Mouse (Mus musculus) gonadal fat pad, adult 2 months (tissue): ENCODE results near the gene Mns1. TPM values are rescaled to one million over a fixed set of nuclear protein-coding genes. Genes with fewer than 3 reads are reported as not detected.
"Not testable (repeated sequence)": the region's sequence is repeated elsewhere in the genome, so short reads cannot be mapped to it uniquely, and the experiment has no call there.

Experiments used
- DNase-seq: peaks from one replicate; pipeline ENCODE4 v3.0.0-alpha.2; 2012; ENCODE audit warnings: low read depth
- polyA plus RNA-seq: library from polyadenylated mRNA; depleted of rRNA; stranded (reverse); fragments of >200 nt; gene quantifications from 2 replicates; pipeline ENCODE4 v1.2.3, GENCODE M21; 2012; rRNA removed

The Mns1 gene
- 0.27 and 1.1 TPM in 2 replicates for polyA plus RNA-seq

DNA sequence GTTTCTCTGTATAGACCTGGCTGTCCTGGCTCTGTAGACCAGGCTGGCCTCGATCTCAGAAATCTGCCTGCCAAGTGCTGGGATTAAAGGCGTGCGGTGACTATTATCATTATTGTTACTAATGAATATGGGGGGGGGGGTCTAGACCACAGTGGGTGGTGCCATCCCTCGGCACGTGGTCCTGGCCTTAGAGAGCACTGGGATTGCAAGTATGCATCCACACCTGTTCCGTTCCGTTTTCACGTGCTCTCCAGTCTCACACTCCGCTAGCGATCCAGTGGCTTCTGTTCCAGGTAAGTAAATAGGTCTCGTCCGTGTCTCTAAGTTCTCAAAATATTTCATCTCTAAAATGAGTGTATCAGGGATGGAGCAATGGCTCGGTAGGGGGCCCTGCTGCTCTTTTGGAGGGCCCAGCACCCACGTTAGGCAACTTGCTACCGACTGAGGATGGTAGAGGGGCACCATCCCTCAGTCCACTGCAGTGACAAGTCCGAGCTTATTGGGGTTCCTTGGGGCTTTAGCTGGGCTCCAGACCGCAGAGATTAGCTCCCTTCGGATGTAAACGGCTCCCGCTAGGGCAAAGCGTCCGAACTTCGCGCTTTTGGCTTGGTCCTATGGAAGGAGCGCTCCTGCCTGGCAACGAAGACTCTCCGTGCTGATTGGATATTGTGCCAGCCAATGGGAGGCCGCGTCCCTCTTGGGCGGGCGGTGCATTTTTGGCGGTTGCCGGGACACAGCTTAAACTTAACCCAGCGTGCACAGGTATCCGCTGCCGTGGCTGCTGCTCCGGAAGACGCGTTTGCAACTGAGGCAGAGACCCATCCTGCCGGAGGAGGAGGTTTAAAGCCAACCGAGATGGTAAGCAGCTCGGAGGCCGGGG, at the start of gene Mns1:
Gene Mns1 (plus strand): TSS at position 190 of the 880 bp plus-strand sequence.
- DNase-seq: peak; percentile 51

DNA sequence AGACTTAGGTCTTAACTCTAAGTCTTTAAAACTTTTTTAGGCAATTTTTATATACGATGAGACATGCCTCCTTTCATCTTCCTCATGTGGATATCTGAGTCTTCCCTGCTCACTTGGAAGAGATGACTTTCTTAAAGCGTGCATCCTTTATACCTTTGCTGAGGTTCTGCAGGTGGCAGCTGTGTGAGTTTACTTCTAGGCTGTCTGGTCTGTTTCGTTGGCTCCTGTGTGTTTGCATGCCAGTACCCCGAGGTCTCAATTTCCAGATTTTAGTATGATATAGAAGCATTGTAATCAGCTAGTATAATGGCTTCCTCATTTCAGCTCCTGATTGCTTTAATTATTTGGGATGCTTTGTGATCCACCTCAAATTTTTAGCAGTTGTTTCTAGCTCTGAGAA, 48.9 kb upstream of the Mns1 start:
- DNase-seq: no peak

- no peak for DNase-seq
Observed at GRCm38 (mm10) chr9:72389431-72390002, 48.3 kb upstream of the Mns1 start.

GRCm38 (mm10) chr9:72390321-72391077, 47.3 kb upstream of the Mns1 start:
- no peak for DNase-seq

- DNase-seq: no peak
Observed at GRCm38 (mm10) chr9:72392686-72393085, 45.1 kb upstream of the Mns1 start.

GRCm38 (mm10) chr9:72393238-72393637, 44.6 kb upstream of the Mns1 start:
- DNase-seq: no peak

GRCm38 (mm10) chr9:72393869-72394341, 43.9 kb upstream of the Mns1 start:
- DNase-seq: no peak

DNA sequence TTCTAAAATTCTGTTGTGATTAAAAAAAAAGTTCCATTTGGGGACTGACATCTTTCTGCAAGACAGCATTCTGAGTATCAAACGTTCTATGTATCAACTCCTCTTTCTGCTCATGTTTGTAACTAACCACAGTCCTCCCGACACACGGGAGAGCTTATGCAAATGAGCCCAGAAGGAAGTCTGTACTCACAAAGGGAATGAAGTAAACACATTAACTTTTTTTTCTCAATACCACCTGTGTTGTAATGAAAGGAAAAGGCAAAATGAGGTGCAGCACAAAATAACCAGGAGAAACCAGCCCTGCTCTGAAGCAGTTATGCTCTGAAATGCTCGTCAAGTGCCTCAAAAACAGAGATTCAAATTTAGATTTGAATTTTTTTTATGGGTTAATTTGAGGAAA, 37.7 kb upstream of the Mns1 start:
- DNase-seq: no peak

GRCm38 (mm10) chr9:72401769-72402168, 36.0 kb upstream of the Mns1 start:
- not testable (repeated sequence) for DNase-seq

GRCm38 (mm10) chr9:72403421-72403820, 34.4 kb upstream of the Mns1 start:
- DNase-seq: no peak

- no peak for DNase-seq
Observed at GRCm38 (mm10) chr9:72404446-72404845, 33.4 kb upstream of the Mns1 start.

DNA sequence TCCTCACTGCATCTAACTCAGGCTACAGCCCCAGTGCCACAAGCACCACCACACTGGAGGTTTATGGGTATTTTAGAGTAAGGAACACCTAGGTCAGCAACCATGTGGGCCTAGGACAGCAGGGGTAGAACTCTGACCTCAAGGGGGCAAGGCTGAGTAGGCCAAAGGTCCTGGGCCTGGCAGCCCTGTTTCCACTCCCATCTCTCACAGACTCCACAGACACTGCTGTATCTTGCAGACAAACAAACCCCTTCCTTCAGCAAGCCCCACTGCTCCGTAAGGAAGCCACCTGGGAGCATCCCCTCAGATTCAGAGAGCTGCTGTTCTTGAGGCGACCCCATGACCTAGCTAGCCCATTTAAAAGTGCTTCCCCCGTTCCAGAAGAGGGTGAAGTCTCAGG, 32.9 kb upstream of the Mns1 start:
- DNase-seq: no peak

GRCm38 (mm10) chr9:72405882-72406638, 31.8 kb upstream of the Mns1 start:
- no peak for DNase-seq

GRCm38 (mm10) chr9:72408131-72408586, 29.7 kb upstream of the Mns1 start:
- DNase-seq: no peak

DNA sequence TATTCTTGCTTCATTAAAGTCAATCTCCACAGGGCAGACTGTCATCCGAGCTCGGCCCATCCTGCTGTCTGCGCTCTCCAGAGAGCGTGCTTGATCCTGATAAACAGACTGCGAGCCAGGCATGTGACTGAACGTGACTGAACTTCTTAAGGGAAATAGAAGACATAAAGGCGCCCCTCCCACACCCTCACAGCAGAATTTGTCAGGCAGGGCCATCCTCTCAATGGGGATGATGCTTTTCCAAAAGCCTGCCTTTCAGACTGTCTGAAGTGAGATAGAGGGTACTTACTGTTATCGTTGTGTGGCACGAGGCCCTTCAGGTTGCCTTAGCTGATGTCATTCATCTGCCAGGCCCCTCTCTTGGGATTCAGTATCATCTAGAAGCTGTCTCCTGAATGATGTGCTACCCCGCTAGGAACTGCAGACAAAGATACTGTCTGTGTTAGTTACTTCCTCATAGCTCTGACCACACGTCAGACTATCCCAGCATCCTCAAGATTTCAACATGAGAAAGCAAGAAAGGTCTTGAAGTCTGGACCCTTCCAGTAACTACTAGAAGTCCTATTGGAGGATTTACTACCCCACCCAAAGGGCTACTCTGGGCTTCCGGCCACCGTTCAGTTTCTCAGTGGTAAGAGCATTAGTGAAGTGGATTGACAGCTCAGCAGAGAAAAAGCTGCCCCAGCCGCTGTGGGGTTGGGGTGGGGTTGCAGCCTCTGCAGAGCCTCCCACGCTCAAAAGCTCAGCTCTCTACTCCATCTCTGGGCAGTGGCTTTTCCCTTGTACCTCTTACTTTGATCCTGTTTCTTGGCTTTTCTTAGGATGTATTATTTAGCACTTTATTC, 28.2 kb upstream of the Mns1 start:
- DNase-seq: no peak

- no peak for DNase-seq
Observed at GRCm38 (mm10) chr9:72411746-72412145, 26.1 kb upstream of the Mns1 start.

DNA sequence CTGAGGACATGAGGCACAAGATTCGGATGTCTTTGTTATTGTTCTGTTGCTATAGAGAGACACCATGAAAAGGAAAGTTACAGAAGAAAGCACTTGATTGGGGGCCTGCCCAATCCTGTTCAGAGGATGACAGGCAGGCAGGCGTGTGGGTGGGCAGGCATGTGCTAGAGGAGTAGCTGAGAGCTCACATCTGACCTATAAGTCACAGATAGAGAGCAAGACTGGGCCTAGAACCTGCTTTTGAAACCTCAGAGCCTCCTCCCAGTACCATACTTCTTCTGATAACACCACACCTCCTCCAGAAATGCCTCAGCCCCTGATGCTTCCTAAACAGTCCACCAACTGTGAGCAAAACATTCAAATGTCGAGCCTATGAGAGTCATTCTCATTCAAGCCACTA, 19.4 kb upstream of the Mns1 start:
- no peak for DNase-seq

- no peak for DNase-seq
Observed at GRCm38 (mm10) chr9:72420490-72420889, 17.3 kb upstream of the Mns1 start.

- DNase-seq: no peak
Observed at GRCm38 (mm10) chr9:72422284-72422683, 15.5 kb upstream of the Mns1 start.

DNA sequence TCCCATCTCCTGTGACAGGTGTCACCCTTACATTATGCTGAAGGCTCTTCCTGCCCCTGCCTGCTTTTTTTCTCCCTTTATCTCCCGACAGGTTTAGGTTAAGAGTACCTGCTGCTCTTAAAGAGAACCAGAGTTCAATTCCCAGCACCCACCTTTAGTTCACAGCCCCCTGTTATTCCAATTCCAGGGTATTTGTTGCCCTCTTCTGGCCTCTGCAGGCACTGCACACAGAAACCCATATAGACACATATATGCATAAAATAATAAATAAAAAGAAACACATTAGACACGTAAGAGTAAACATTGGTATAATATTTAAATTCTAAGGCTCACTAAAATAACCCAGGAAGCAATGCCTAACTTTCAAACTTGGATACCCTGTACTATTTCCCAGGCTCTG, 15.1 kb upstream of the Mns1 start:
- DNase-seq: no peak
